Mouse (Mus musculus): ENCODE results near the gene Cnbp. TPM values are rescaled to one million over a fixed set of nuclear protein-coding genes. Genes with fewer than 3 reads are reported as not detected.

Cnbp gene
- total and polyA plus RNA-seq, 2 experiments from 2014 or later, result 178 to 577 TPM

DNA sequence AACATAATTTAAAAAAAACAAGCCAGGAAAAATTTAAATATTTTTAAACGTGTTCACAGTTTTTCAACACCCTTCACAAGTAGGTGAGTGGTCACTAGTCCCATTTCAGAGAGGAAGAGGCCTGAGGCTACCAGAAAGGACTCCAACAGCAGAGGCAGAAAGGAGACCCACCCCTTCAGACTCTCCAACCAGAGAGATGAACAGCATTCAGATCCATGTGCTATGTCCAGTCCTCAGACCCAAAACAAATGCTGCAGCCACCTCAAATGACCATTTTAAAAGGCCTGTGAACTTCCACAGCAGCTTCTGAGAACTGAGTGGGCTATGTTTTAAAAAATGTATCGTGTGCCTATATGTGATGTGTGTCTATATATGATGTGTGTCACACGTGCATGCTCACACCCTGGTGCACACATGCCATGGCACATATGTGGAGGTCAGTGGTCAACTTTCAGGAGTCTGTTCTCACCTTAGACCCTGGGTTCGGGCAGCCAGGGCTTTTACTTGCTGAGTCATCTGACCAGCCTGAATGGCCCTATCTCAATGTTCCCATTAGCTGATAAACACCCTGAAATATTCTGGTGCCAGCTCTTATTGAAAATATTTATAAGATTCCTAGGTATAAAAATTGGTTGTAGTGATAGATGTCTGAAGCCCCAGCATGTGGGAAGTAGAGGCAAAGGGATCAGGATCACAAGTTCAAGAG lies 43.0 kb downstream of the Cnbp start:
- no peak overlapping the region for H3K4me2 ChIP-seq (ENCODE audit: low read depth, low read length, poor library complexity, severe bottlenecking)
- peaks cover 5% of the 10 kb centered on the region; the same call in 1 of the 2 replicates for H3K4me1 ChIP-seq (ENCODE audit: insufficient read depth, low read length)
- no peak overlapping the region for H3K4me3 ChIP-seq (ENCODE audit: low read depth, low read length)
- TF ChIP-seq CTCF (IDR thresholded peaks at IDR 0.05), result no peak
- no peaks in the 10 kb centered on the region for H3K9me3 ChIP-seq (ENCODE audit: low read length)
- DNase-seq (ENCODE audit: low spot score) (no peak), ATAC-seq (ENCODE audit: low FRiP score) (no peak)
- H3K9ac ChIP-seq (replicated peaks; ENCODE audit: low read length, poor library complexity, severe bottlenecking), result no peak overlapping the region
- H3K27ac ChIP-seq (ENCODE audit: low read depth, low read length), result no peak overlapping the region
- no peaks in the 10 kb centered on the region for H3K27me3 ChIP-seq (ENCODE audit: insufficient read depth, low read length)
- WGBS, result 79% methylated on average over 4 of the region's 4 CpGs
- no peaks in the 10 kb centered on the region for H3K36me3 ChIP-seq (ENCODE audit: insufficient read depth, low read length)

DNA sequence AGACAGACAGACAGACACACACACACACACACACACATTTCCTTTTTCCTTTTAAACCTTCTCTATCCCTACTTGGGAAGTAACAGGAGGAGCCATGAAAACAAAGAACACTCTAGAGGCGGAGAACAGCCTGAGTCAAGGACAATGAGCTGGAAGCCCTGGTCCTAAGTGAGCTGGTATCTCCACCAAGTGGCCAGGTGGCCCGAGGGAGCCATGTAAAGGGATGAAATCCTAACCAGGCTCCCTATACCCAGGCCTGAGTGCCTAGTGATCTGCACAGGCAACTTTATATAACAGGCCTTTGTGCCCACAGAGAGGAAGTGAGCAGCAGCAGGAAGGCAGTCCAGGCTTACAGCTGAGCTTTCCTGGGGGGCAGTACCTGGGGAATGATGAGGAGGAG lies 44.0 kb downstream of the Cnbp start:
- no peak for ATAC-seq (ENCODE audit: low FRiP score)
- 0 out of 2 replicates have a peak overlapping the region, but pooled peaks have one; percentile 13 for H3K9ac ChIP-seq (replicated peaks; ENCODE audit: low read length, poor library complexity, severe bottlenecking)
- no peaks in the 10 kb centered on the region for H3K9me3 ChIP-seq (ENCODE audit: low read length)
- H3K4me1 ChIP-seq (ENCODE audit: insufficient read depth, low read length), result peaks cover 5% of the 10 kb centered on the region; the same call in 1 of the 2 replicates
- H3K27ac ChIP-seq (ENCODE audit: low read depth, low read length), result no peak overlapping the region
- no peak overlapping the region for H3K4me3 ChIP-seq (ENCODE audit: low read depth, low read length)
- no peak for TF ChIP-seq CTCF (IDR thresholded peaks at IDR 0.05)
- H3K36me3 ChIP-seq (ENCODE audit: insufficient read depth, low read length), result no peaks in the 10 kb centered on the region
- H3K4me2 ChIP-seq (ENCODE audit: low read depth, low read length, poor library complexity, severe bottlenecking), result no peak overlapping the region
- no peaks in the 10 kb centered on the region for H3K27me3 ChIP-seq (ENCODE audit: insufficient read depth, low read length)
- WGBS, result 50% methylated on average over 2 of the region's 2 CpGs
- no peak for DNase-seq (ENCODE audit: low spot score)

- 70% methylated on average over 2 of the region's 2 CpGs for WGBS
- ATAC-seq (ENCODE audit: low FRiP score) (no peak), DNase-seq (ENCODE audit: low spot score) (no peak)
- no peak overlapping the region for H3K4me3 ChIP-seq (ENCODE audit: low read depth, low read length)
- no peak overlapping the region for H3K27ac ChIP-seq (ENCODE audit: low read depth, low read length)
- peaks cover 5% of the 10 kb centered on the region; the same call in 1 of the 2 replicates for H3K4me1 ChIP-seq (ENCODE audit: insufficient read depth, low read length)
- peak; percentile 16; the same call in 1 of the 2 replicates for TF ChIP-seq CTCF (IDR thresholded peaks at IDR 0.05)
- H3K9ac ChIP-seq (replicated peaks; ENCODE audit: low read length, poor library complexity, severe bottlenecking), result no peak overlapping the region
- H3K9me3 ChIP-seq (ENCODE audit: low read length), result no peaks in the 10 kb centered on the region
- H3K4me2 ChIP-seq (ENCODE audit: low read depth, low read length, poor library complexity, severe bottlenecking), result no peak overlapping the region
- no peaks in the 10 kb centered on the region for H3K36me3 ChIP-seq (ENCODE audit: insufficient read depth, low read length)
- no peaks in the 10 kb centered on the region for H3K27me3 ChIP-seq (ENCODE audit: insufficient read depth, low read length)
Observed at GRCm38 (mm10) chr6:87806028-87806427, 44.9 kb downstream of the Cnbp start.

DNA sequence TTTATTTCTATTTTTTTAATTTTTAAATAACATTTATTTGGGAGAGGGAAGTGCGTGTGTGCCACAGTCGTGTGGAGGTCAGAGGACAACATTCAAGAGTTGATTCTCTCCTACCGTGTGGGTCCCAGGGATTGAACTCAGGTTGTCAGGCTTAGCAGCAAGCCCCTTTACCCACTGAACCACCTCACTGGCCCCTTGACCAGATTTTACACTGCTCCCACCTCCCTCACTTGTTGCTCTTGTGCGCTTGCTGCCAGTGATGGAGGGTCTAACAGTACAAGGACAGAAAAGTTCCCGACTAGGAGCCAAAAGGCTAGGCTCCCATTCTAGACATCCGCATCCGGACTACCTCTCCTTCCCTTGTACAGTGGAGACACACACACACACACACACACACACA lies 45.5 kb downstream of the Cnbp start:
- no peak overlapping the region for H3K9ac ChIP-seq (replicated peaks; ENCODE audit: low read length, poor library complexity, severe bottlenecking)
- H3K27me3 ChIP-seq (ENCODE audit: insufficient read depth, low read length), result no peaks in the 10 kb centered on the region
- no peaks in the 10 kb centered on the region for H3K9me3 ChIP-seq (ENCODE audit: low read length)
- no peak overlapping the region for H3K27ac ChIP-seq (ENCODE audit: low read depth, low read length)
- DNase-seq (ENCODE audit: low spot score), result no peak
- H3K4me2 ChIP-seq (ENCODE audit: low read depth, low read length, poor library complexity, severe bottlenecking), result no peak overlapping the region
- no peak for TF ChIP-seq CTCF (IDR thresholded peaks at IDR 0.05)
- H3K4me3 ChIP-seq (ENCODE audit: low read depth, low read length), result no peak overlapping the region
- H3K36me3 ChIP-seq (ENCODE audit: insufficient read depth, low read length), result no peaks in the 10 kb centered on the region
- WGBS, result 91% methylated on average over 7 of the region's 7 CpGs
- no peak for ATAC-seq (ENCODE audit: low FRiP score)
- H3K4me1 ChIP-seq (ENCODE audit: insufficient read depth, low read length), result 0 out of 2 replicates have a peak, but pooled peaks cover under 1% of the 10 kb centered on the region

DNA sequence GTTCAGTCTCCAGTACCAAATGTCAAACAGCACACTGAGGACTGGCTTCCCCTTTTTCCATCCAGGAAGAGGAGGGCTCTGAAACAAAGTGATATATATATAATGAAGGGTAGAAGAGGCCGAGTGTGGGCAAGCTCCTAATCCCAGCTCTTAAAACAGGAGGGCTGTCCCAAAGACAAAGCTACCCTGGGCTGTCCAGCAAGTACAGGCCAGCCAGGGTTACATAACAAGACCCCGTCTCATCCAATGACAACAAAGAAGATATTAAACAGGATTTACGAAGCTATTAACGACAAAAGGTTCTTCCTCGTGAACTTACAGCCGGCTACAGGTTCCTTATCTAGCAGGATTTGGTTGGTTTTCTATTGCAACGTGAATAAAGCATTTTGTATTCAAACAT lies 46.0 kb downstream of the Cnbp start:
- Histone ChIP-seq H3K36me3 (ENCODE audit: insufficient read depth, low read length) (no peaks in the 10 kb centered on the region), H3K4me2 (ENCODE audit: low read depth, low read length, poor library complexity, severe bottlenecking) (no peak overlapping the region), H3K9me3 (ENCODE audit: low read length) (no peaks in the 10 kb centered on the region), H3K27me3 (ENCODE audit: insufficient read depth, low read length) (no peaks in the 10 kb centered on the region), H3K27ac (ENCODE audit: low read depth, low read length) (no peak overlapping the region), H3K9ac (replicated peaks; ENCODE audit: low read length, poor library complexity, severe bottlenecking) (no peak overlapping the region), H3K4me1 (ENCODE audit: insufficient read depth, low read length) (no peaks in the 10 kb centered on the region), H3K4me3 (ENCODE audit: low read depth, low read length) (no peak overlapping the region)
- WGBS, result 74% methylated on average over 7 of the region's 7 CpGs
- no peak for ATAC-seq (ENCODE audit: low FRiP score)
- no peak for DNase-seq (ENCODE audit: low spot score)
- TF ChIP-seq CTCF (IDR thresholded peaks at IDR 0.05), result no peak

GRCm38 (mm10) chr6:87804036-87804435 lies 46.9 kb downstream of the Cnbp start:
- H3K4me1 ChIP-seq (ENCODE audit: insufficient read depth, low read length), result no peaks in the 10 kb centered on the region
- no peaks in the 10 kb centered on the region for H3K27me3 ChIP-seq (ENCODE audit: insufficient read depth, low read length)
- H3K36me3 ChIP-seq (ENCODE audit: insufficient read depth, low read length), result no peaks in the 10 kb centered on the region
- no peak overlapping the region for H3K4me2 ChIP-seq (ENCODE audit: low read depth, low read length, poor library complexity, severe bottlenecking)
- DNase-seq (ENCODE audit: low spot score) (no peak), ATAC-seq (ENCODE audit: low FRiP score) (no peak)
- no peak overlapping the region for H3K4me3 ChIP-seq (ENCODE audit: low read depth, low read length)
- H3K9me3 ChIP-seq (ENCODE audit: low read length), result no peaks in the 10 kb centered on the region
- H3K27ac ChIP-seq (ENCODE audit: low read depth, low read length), result no peak overlapping the region
- no peak for TF ChIP-seq CTCF (IDR thresholded peaks at IDR 0.05)
- no peak overlapping the region for H3K9ac ChIP-seq (replicated peaks; ENCODE audit: low read length, poor library complexity, severe bottlenecking)
- WGBS, result 86% methylated on average over 1 of the region's 1 CpGs
